Mouse (Mus musculus) ES-Bruce4 (cell line): ENCODE results near the gene Alpk3.

Experiments
- CTCF ChIP-seq: IDR thresholded peaks from one replicate; pipeline ENCODE4 v1.8.1; 2011; ENCODE audit warnings: low read depth, low read length
- EP300 ChIP-seq: IDR thresholded peaks from 2 replicates; pipeline ENCODE4 v1.6.1; 2011; ENCODE audit warnings: low read depth, low read length; ENCODE audit not compliant: insufficient read depth
- POLR2A ChIP-seq: IDR thresholded peaks from one replicate; pipeline ENCODE4 v1.8.1; 2011; ENCODE audit warnings: low read length; ENCODE audit not compliant: insufficient read depth

DNA sequence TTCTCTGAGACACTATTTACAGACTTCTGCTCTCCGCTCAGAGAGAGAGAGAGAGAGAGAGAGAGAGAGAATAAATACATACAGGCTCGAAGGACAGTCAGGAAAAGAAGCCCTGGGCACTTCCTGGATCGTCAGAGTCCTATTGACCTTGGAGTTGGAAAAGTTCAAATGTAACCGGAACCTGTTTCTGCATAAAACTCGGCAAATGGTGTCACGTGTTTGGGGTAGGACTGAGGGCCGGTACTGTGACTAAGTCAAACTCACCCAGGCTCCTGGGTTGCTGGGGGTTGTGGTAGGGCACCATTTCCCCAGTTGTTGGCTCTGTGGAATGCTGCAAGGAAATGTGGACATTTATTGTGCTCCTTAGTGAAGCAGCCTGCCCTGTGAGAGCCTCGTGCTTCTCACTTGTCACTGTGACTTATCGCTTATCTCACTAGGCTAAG is 1.3 kb downstream of the Alpk3 start:
- TF ChIP-seq POLR2A (no peak), CTCF (no peak), EP300 (no peak)
